Mouse (Mus musculus): Measurements from ENCODE around the gene Tas2r121.

- TF ChIP-seq POLR2A (IDR thresholded peaks at IDR 0.05; ENCODE audit: borderline replicate concordance, low read depth, low read length) (no peak), CTCF (IDR thresholded peaks at IDR 0.05; ENCODE audit: low read depth, low read length) (no peak)
Measured at GRCm38 (mm10) chr6:132711828-132712227, 11.0 kb upstream of the Tas2r121 start, which contains the start of gene Tas2r122.
